Mouse (Mus musculus) olfactory bulb, adult 2 months (tissue): ENCODE results near the gene Heatr5b.

Experiments
- CTCF ChIP-seq: fragments of 200-500 bp; IDR thresholded peaks from 2 replicates; pipeline ENCODE4 v1.5.1; 2012; ENCODE audit warnings: low read depth, mild to moderate bottlenecking, low read length, moderate library complexity; ENCODE audit not compliant: insufficient read depth
- POLR2A ChIP-seq: fragments of 200-500 bp; IDR thresholded peaks from 2 replicates; pipeline ENCODE4 v1.6.1; 2012; ENCODE audit warnings: mild to moderate bottlenecking, low read depth, low read length, moderate library complexity; ENCODE audit not compliant: insufficient read depth

- TF ChIP-seq POLR2A (no peak), CTCF (no peak)
Observed at GRCm38 (mm10) chr17:78708422-78708821, 126.7 kb downstream of the Heatr5b start.
